Mouse (Mus musculus) lung, postnatal 0 days (tissue): ENCODE data around the gene Gm20509.

Source experiments
- CTCF ChIP-seq: IDR thresholded peaks from 2 replicates; pipeline ENCODE4 v1.5.1; 2016; ENCODE audit warnings: antibody characterized with exemption, mild to moderate bottlenecking
- EP300 ChIP-seq: IDR thresholded peaks from 2 replicates; pipeline ENCODE4 v1.6.1; 2016; ENCODE audit warnings: antibody characterized with exemption, mild to moderate bottlenecking, control low read depth

GRCm38 (mm10) chr9:73125043-73125570 lies 22.8 kb downstream of the Gm20509 start:
- TF ChIP-seq CTCF (no peak), EP300 (no peak)
